Mouse (Mus musculus) cerebellum, adult 11-12 months (tissue): ENCODE measurements at regions not wholly inside any gene's neighbourhood (a gene's known extent, or its start where the extent isn't known, plus 50 kb on each side); places are given as distances from the start of the nearest gene placed in this dataset.

Experiments
- DNase-seq: peaks from one replicate; pipeline ENCODE4 v3.0.0; 2022

GRCm38 (mm10) chr9:94589672-94590071 is 51.8 kb upstream of the 1190002N15Rik start:
- no peak for DNase-seq

- no peak for DNase-seq
Measured at GRCm38 (mm10) chr9:94604993-94605392, 64.7 kb upstream of the Slc9a9 start.

GRCm38 (mm10) chr9:94606422-94606821 is 63.3 kb upstream of the Slc9a9 start:
- DNase-seq = no peak

- DNase-seq = no peak
Measured at GRCm38 (mm10) chr9:94607011-94607749, 62.5 kb upstream of the Slc9a9 start.

- no peak for DNase-seq
Measured at GRCm38 (mm10) chr9:94607750-94608106, 62.0 kb upstream of the Slc9a9 start.

- DNase-seq = no peak
Measured at GRCm38 (mm10) chr9:94610101-94610500, 59.6 kb upstream of the Slc9a9 start.

GRCm38 (mm10) chr9:94610600-94611337 is 58.9 kb upstream of the Slc9a9 start:
- DNase-seq = peak; percentile 88

GRCm38 (mm10) chr9:94613891-94614671 is 55.6 kb upstream of the Slc9a9 start:
- DNase-seq = peak; percentile 40

GRCm38 (mm10) chr9:94615205-94615604 is 54.5 kb upstream of the Slc9a9 start:
- no peak for DNase-seq

- no peak for DNase-seq
Measured at GRCm38 (mm10) chr9:94618079-94618786, 51.5 kb upstream of the Slc9a9 start.
